Mouse (Mus musculus) MEL (cell line): Measurements from ENCODE around the gene Nhsl2. TPM values are rescaled to one million over a fixed set of nuclear protein-coding genes. Genes with fewer than 3 reads are reported as not detected.

Experiments
- DNase-seq: peaks from one replicate; pipeline ENCODE4 v3.0.0; 2011; ENCODE audit warnings: low read depth, low spot score
- H3K27ac ChIP-seq: 2 replicates; pipeline ENCODE4 v1.5.1; 2012; ENCODE audit warnings: low read depth, mild to moderate bottlenecking, control low read depth, low read length, moderate library complexity; ENCODE audit not compliant: control insufficient read depth
- H3K27me3 ChIP-seq, 2 experiments: fragments of 150-350 bp in 1 of 2; sonication (generic) in 1 of 2; 2 replicates each; pipeline ENCODE4 v1.6.1; 2012; ENCODE audit warnings: low read length in 2 of 2, mild to moderate bottlenecking in 2 of 2, improper control_type of control experiment in 1 of 2, moderate library complexity in 1 of 2; ENCODE audit not compliant: insufficient read depth in 2 of 2, control insufficient read depth in 1 of 2
- H3K36me3 ChIP-seq, 2 experiments: 2 replicates each; pipeline ENCODE4 v1.6.1; 2012 to 2014; ENCODE audit warnings: low read length in 2 of 2, improper control_type of control experiment in 1 of 2, inconsistent platforms in 1 of 2, mild to moderate bottlenecking in 1 of 2; ENCODE audit not compliant: insufficient read depth in 2 of 2, control insufficient read depth in 1 of 2
- H3K4me1 ChIP-seq, 2 experiments: fragments of 150-350 bp in 1 of 2; sonication (generic) in 1 of 2; 2 replicates each; pipeline ENCODE4 v1.6.1; 2012; ENCODE audit warnings: low read length in 2 of 2, improper control_type of control experiment in 1 of 2, mild to moderate bottlenecking in 1 of 2; ENCODE audit not compliant: insufficient read depth in 2 of 2, control insufficient read depth in 1 of 2
- H3K4me3 ChIP-seq, 2 experiments: fragments of 150-350 bp in 1 of 2; sonication (generic) in 1 of 2; 2 replicates each; pipeline ENCODE4 v1.5.1; 2012; ENCODE audit warnings: low read depth in 2 of 2, low read length in 2 of 2, mild to moderate bottlenecking in 2 of 2, moderate library complexity in 2 of 2, control low read depth in 1 of 2, improper control_type of control experiment in 1 of 2; ENCODE audit not compliant: control insufficient read depth in 1 of 2, insufficient read depth in 1 of 2
- H3K79me2 ChIP-seq: 2 replicates; pipeline ENCODE4 v1.6.1; 2012; ENCODE audit warnings: mild to moderate bottlenecking, low read length, moderate library complexity; ENCODE audit not compliant: control insufficient read depth, poor library complexity, insufficient read depth
- H3K9ac ChIP-seq: 2 replicates; pipeline ENCODE4 v1.6.1; 2012; ENCODE audit warnings: low read depth, mild to moderate bottlenecking, control low read depth, low read length, moderate library complexity; ENCODE audit not compliant: control insufficient read depth, poor library complexity, severe bottlenecking
- H3K9me3 ChIP-seq: fragments of 150-350 bp; sonication (generic); replicated peaks from 2 replicates; pipeline ENCODE4 v1.6.1; 2012; ENCODE audit warnings: mild to moderate bottlenecking, low read length, improper control_type of control experiment, moderate library complexity; ENCODE audit not compliant: insufficient read depth
- CHD1 ChIP-seq: IDR thresholded peaks from 2 replicates; pipeline ENCODE4 v1.6.1; 2012; ENCODE audit warnings: low read depth, mild to moderate bottlenecking, inconsistent platforms, low read length, improper control_type of control experiment
- CTCF ChIP-seq, 3 experiments: IDR thresholded peaks in 2 of 3; conservative IDR thresholded peaks in 1 of 3; 2 replicates each; pipeline ENCODE4 v1.5.1; 2011 to 2012; ENCODE audit warnings: low read length in 3 of 3, low read depth in 2 of 3, mild to moderate bottlenecking in 2 of 3, improper control_type of control experiment in 1 of 3, inconsistent platforms in 1 of 3, mixed read lengths in 1 of 3, moderate library complexity in 1 of 3; ENCODE audit not compliant: control insufficient read depth in 1 of 3, insufficient read depth in 1 of 3, poor library complexity in 1 of 3, severe bottlenecking in 1 of 3
- ELF1 ChIP-seq: IDR thresholded peaks from 2 replicates; pipeline ENCODE4 v1.6.1; 2014; ENCODE audit warnings: low read depth, mild to moderate bottlenecking, inconsistent platforms, low read length, improper control_type of control experiment, moderate library complexity
- ETS1 ChIP-seq: IDR thresholded peaks from 2 replicates; pipeline ENCODE4 v1.6.1; 2012; ENCODE audit warnings: low read depth, mild to moderate bottlenecking, inconsistent platforms, low read length, improper control_type of control experiment, moderate library complexity
- GATA1 ChIP-seq: IDR thresholded peaks from 2 replicates; pipeline ENCODE4 v1.6.1; 2011; ENCODE audit warnings: low read depth, low read length, improper control_type of control experiment
- KAT2A ChIP-seq: conservative IDR thresholded peaks from 2 replicates; pipeline ENCODE4 v1.6.1; 2012; ENCODE audit warnings: low read depth, low read length, improper control_type of control experiment, inconsistent platforms
- MAX ChIP-seq: IDR thresholded peaks from 2 replicates; pipeline ENCODE4 v1.6.1; 2011; ENCODE audit warnings: low read length, improper control_type of control experiment
- MEF2A ChIP-seq: IDR thresholded peaks from 2 replicates; pipeline ENCODE4 v1.6.1; 2014; ENCODE audit warnings: low read depth, mild to moderate bottlenecking, inconsistent platforms, low read length, improper control_type of control experiment; ENCODE audit not compliant: poor library complexity, insufficient replicate concordance, severe bottlenecking; ENCODE audit errors: extremely low read depth
- MXI1 ChIP-seq: IDR thresholded peaks from 2 replicates; pipeline ENCODE4 v1.6.1; 2011; ENCODE audit warnings: mild to moderate bottlenecking, low read depth, low read length, improper control_type of control experiment
- MYB ChIP-seq: IDR thresholded peaks from 2 replicates; pipeline ENCODE4 v1.6.1; 2011; ENCODE audit warnings: mild to moderate bottlenecking, low read depth, low read length, improper control_type of control experiment
- NELFE ChIP-seq: IDR thresholded peaks from 2 replicates; pipeline ENCODE4 v1.6.1; 2011; ENCODE audit warnings: low read depth, low read length, improper control_type of control experiment
- POLR2AphosphoS2 ChIP-seq: IDR thresholded peaks from 2 replicates; pipeline ENCODE4 v1.6.1; 2011; ENCODE audit warnings: low read length, improper control_type of control experiment
- POLR2AphosphoS5 ChIP-seq: IDR thresholded peaks from 2 replicates; pipeline ENCODE4 v1.6.1; 2012; ENCODE audit warnings: low read depth, borderline replicate concordance, mild to moderate bottlenecking, inconsistent platforms, low read length, moderate library complexity, mixed read lengths
- RAD21 ChIP-seq: IDR thresholded peaks from 2 replicates; pipeline ENCODE4 v1.6.1; 2011; ENCODE audit warnings: mild to moderate bottlenecking, low read depth, low read length, improper control_type of control experiment
- RCOR1 ChIP-seq: IDR thresholded peaks from 2 replicates; pipeline ENCODE4 v1.6.1; 2012; ENCODE audit warnings: low read depth, mild to moderate bottlenecking, inconsistent platforms, low read length, improper control_type of control experiment
- SIN3A ChIP-seq: IDR thresholded peaks from 2 replicates; pipeline ENCODE4 v1.6.1; 2012; ENCODE audit warnings: low read length, improper control_type of control experiment, inconsistent platforms
- TAL1 ChIP-seq: IDR thresholded peaks from 2 replicates; pipeline ENCODE4 v1.6.1; 2012; ENCODE audit warnings: mild to moderate bottlenecking, inconsistent platforms, low read length, moderate library complexity, mixed read lengths
- TBP ChIP-seq: IDR thresholded peaks from 2 replicates; pipeline ENCODE4 v1.8.0; 2011; ENCODE audit warnings: low read depth, low read length, improper control_type of control experiment
- UBTF ChIP-seq: IDR thresholded peaks from 2 replicates; pipeline ENCODE4 v1.6.1; 2012; ENCODE audit warnings: low read depth, mild to moderate bottlenecking, inconsistent platforms, low read length, improper control_type of control experiment, moderate library complexity, borderline replicate concordance; ENCODE audit not compliant: insufficient read depth
- ZKSCAN1 ChIP-seq: IDR thresholded peaks from 2 replicates; pipeline ENCODE4 v1.6.1; 2012; ENCODE audit warnings: low read depth, mild to moderate bottlenecking, inconsistent platforms, low read length, improper control_type of control experiment, moderate library complexity
- polyA plus RNA-seq, 2 experiments: library from polyadenylated mRNA; stranded (reverse) in 1 of 2; unstranded in 1 of 2; fragments of >175 nt in 1 of 2; fragments of >200 nt in 1 of 2; gene quantifications; 2 replicates each; pipeline versions ENCODE4 v1.2.1 to v1.2.4; 2012; ENCODE audit warnings: low replicate concordance in 2 of 2, low read depth in 1 of 2; ENCODE audit not compliant: insufficient read length in 2 of 2, insufficient read depth in 1 of 2, missing spikeins in 1 of 2
- total RNA-seq: library from RNA; depleted of rRNA; stranded (reverse); fragments of 300-350 nt; gene quantifications from 2 replicates; pipeline ENCODE4 v1.2.3, GENCODE M21; 2012

Nhsl2 gene
- total and polyA plus RNA-seq, 3 experiments: 0.01 to 0.23 TPM; not detected in 1

- Histone ChIP-seq H3K36me3 (no peaks in the 10 kb centered on the region), H3K79me2 (no peaks in the 10 kb centered on the region), H3K4me1 (peaks cover 0 to 5% of the 10 kb centered on the region in 2 experiments; a peak in 1 of 4 replicates), H3K27me3 (peaks cover 0 to 1% of the 10 kb centered on the region in 2 experiments; a peak in 1 of 4 replicates), H3K9ac (no peak overlapping the region), H3K9me3 (no peaks in the 10 kb centered on the region), H3K27ac (no peak overlapping the region), H3K4me3 (no peak overlapping the region)
- TF ChIP-seq CTCF (IDR thresholded peaks at IDR 0.05 in 2 of 3, conservative IDR thresholded peaks at IDR 0.05 in 1 of 3; ENCODE audit: control insufficient read depth in 1 of 3, insufficient read depth in 1 of 3, low read depth in 2 of 3, low read length in 3 of 3, poor library complexity in 1 of 3, severe bottlenecking in 1 of 3) (no peak), MYB (no peak), NELFE (no peak), UBTF (no peak), RAD21 (no peak)
- DNase-seq: no peak
These were observed 27.0 kb downstream of the Nhsl2 start for GRCm38 (mm10) chrX:101876136-101876535.

DNA sequence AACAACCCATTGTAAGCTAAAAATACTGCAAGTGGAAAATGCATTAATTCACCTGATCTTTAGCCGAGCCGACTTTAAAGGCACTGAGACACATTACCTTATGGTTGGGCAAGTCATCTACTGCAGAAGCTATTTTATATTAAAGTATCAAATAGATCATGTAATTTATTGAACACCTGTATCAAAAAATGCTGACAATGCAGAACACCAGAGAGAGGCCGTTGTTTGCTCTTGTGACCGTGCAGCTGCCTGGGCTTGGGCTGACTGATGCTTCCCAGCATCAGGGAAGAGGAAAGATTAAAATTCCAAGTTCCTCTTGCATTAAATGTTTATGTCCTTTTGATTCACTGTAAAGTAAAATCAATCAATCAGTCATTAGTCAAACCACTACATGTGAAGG lies 28.7 kb downstream of the Nhsl2 start:
- H3K27ac ChIP-seq: no peak overlapping the region
- peaks cover 0 to 1% of the 10 kb centered on the region in 2 experiments; a peak in 2 of 4 replicates for H3K27me3 ChIP-seq
- H3K79me2 ChIP-seq: no peaks in the 10 kb centered on the region
- H3K4me3 ChIP-seq: no peak overlapping the region
- DNase-seq: no peak
- H3K4me1 ChIP-seq: peaks cover 0 to 5% of the 10 kb centered on the region in 2 experiments; a peak in 1 of 4 replicates
- H3K36me3 ChIP-seq: no peaks in the 10 kb centered on the region
- no peak for TF ChIP-seq POLR2AphosphoS2
- no peak for TF ChIP-seq MAX
- TF ChIP-seq UBTF: no peak
- no peak for TF ChIP-seq NELFE
- no peak for TF ChIP-seq MEF2A
- no peak for TF ChIP-seq ELF1
- TF ChIP-seq RCOR1: no peak
- no peak for TF ChIP-seq POLR2AphosphoS5
- TF ChIP-seq SIN3A: no peak
- TF ChIP-seq ZKSCAN1: no peak
- TF ChIP-seq MXI1: no peak
- no peak for TF ChIP-seq ETS1
- TF ChIP-seq, all 39 proteins: peak for 0
- no peaks in the 10 kb centered on the region for H3K9me3 ChIP-seq
- H3K9ac ChIP-seq: no peak overlapping the region

- peaks cover 0 to 1% of the 10 kb centered on the region in 2 experiments; a peak in 2 of 4 replicates for H3K27me3 ChIP-seq
- no peak overlapping the region for H3K4me3 ChIP-seq
- no peaks in the 10 kb centered on the region for H3K36me3 ChIP-seq
- no peak overlapping the region for H3K27ac ChIP-seq
- no peak for DNase-seq
- no peak for TF ChIP-seq KAT2A
- no peak for TF ChIP-seq TBP
- no peak for TF ChIP-seq GATA1
- TF ChIP-seq TAL1: no peak
- TF ChIP-seq CHD1: no peak
- peaks cover 0 to 5% of the 10 kb centered on the region in 2 experiments; a peak in 1 of 4 replicates for H3K4me1 ChIP-seq
- H3K9ac ChIP-seq: no peak overlapping the region
- no peaks in the 10 kb centered on the region for H3K79me2 ChIP-seq
- H3K9me3 ChIP-seq: no peaks in the 10 kb centered on the region
These were observed 29.4 kb downstream of the Nhsl2 start for GRCm38 (mm10) chrX:101878546-101878945.
